Mouse (Mus musculus) heart, postnatal 14 days (tissue): ENCODE data around the gene Rassf8. TPM values are rescaled to one million over a fixed set of nuclear protein-coding genes. Genes with fewer than 3 reads are reported as not detected.

ENCODE experiments used
- DNase-seq, 2 experiments: peaks; one replicate each; pipeline ENCODE4 v3.0.0; 2021 to 2022
- intact Hi-C: fragments of 180-260 bp; cut with DNase I; formaldehyde crosslinking; loops from one replicate; pipeline ENCODE4 v1.15.1; 2025
- total RNA-seq, 2 experiments: library from RNA; stranded (reverse); gene quantifications; 2 replicates each; pipeline ENCODE4 v1.2.3; 2021

The Rassf8 gene
- total RNA-seq, 2 experiments from 2014 or later = 58.2 to 58.4 TPM

- intact Hi-C loops = loop anchor here (2.0 kb wide), 1 partner anchor 20 kb away; no protein-coding TSS in a partner anchor
Measured at GRCm38 (mm10) chr6:145746921-145747670, 548 bp downstream of the Rassf8 start.

GRCm38 (mm10) chr6:145747671-145748640 is 1.4 kb downstream of the Rassf8 start:
- DNase-seq = no peak
- intact Hi-C loops = loop anchor here (2.0 kb wide), 2 partner anchors 19 to 45 kb away; no protein-coding TSS in a partner anchor

More at GRCm38 (mm10) chr6:145746921-145747670, 548 bp downstream of the Rassf8 start:
- peak; percentile 65 for DNase-seq

- no peak for DNase-seq
- intact Hi-C loops = no loop called here
Measured at GRCm38 (mm10) chr6:145750394-145750793, 3.8 kb downstream of the Rassf8 start.

GRCm38 (mm10) chr6:145753296-145753695 is 6.7 kb downstream of the Rassf8 start:
- intact Hi-C loops = no loop called here
- DNase-seq = no peak

- intact Hi-C loops = no loop called here
- no peak for DNase-seq
Measured at GRCm38 (mm10) chr6:145754416-145754815, 7.9 kb downstream of the Rassf8 start.

- intact Hi-C loops = no loop called here
- no peak for DNase-seq
Measured at GRCm38 (mm10) chr6:145755942-145756639, 9.5 kb downstream of the Rassf8 start.

GRCm38 (mm10) chr6:145756640-145757005 is 10.1 kb downstream of the Rassf8 start:
- intact Hi-C loops = no loop called here
- DNase-seq = no peak

- DNase-seq = no peak
- intact Hi-C loops = no loop called here
Measured at GRCm38 (mm10) chr6:145757346-145757745, 10.8 kb downstream of the Rassf8 start.

GRCm38 (mm10) chr6:145758685-145759084 is 12.1 kb downstream of the Rassf8 start:
- no peak for DNase-seq
- intact Hi-C loops = no loop called here

GRCm38 (mm10) chr6:145759432-145759831 is 12.9 kb downstream of the Rassf8 start:
- DNase-seq = no peak
- intact Hi-C loops = no loop called here

- DNase-seq = no peak
- intact Hi-C loops = no loop called here
Measured at GRCm38 (mm10) chr6:145760246-145761016, 13.9 kb downstream of the Rassf8 start.

- intact Hi-C loops = no loop called here
- no peak for DNase-seq
Measured at GRCm38 (mm10) chr6:145761151-145761935, 14.8 kb downstream of the Rassf8 start.

- intact Hi-C loops = no loop called here
- DNase-seq = no peak
Measured at GRCm38 (mm10) chr6:145762016-145762415, 15.5 kb downstream of the Rassf8 start.

GRCm38 (mm10) chr6:145763051-145763450 is 16.5 kb downstream of the Rassf8 start:
- DNase-seq = no peak
- intact Hi-C loops = no loop called here

- DNase-seq = no peak
- intact Hi-C loops = no loop called here
Measured at GRCm38 (mm10) chr6:145765011-145765410, 18.5 kb downstream of the Rassf8 start.

GRCm38 (mm10) chr6:145766971-145767370 is 20.4 kb downstream of the Rassf8 start:
- DNase-seq = no peak
- intact Hi-C loops = loop anchor here (2.0 kb wide), 1 partner anchor 20 kb away; the partner anchor contains the start of gene Rassf8

- no peak for DNase-seq
- intact Hi-C loops = loop anchor here (2.0 kb wide), 2 partner anchors 15 to 21 kb away; partner anchors contain the start of gene Rassf8
Measured at GRCm38 (mm10) chr6:145767637-145768036, 21.1 kb downstream of the Rassf8 start.

GRCm38 (mm10) chr6:145768671-145769292 is 22.2 kb downstream of the Rassf8 start:
- intact Hi-C loops = loop anchor here (2.0 kb wide), 1 partner anchor 14 kb away; no protein-coding TSS in a partner anchor
- peak; percentile 73 to 81 for DNase-seq
